Mouse (Mus musculus): ENCODE results near the gene C1qa. TPM values are rescaled to one million over a fixed set of nuclear protein-coding genes. Genes with fewer than 3 reads are reported as not detected.

The C1qa gene
- polyA plus RNA-seq, 1 experiment from 2014 or later = 17.4 TPM

DNA sequence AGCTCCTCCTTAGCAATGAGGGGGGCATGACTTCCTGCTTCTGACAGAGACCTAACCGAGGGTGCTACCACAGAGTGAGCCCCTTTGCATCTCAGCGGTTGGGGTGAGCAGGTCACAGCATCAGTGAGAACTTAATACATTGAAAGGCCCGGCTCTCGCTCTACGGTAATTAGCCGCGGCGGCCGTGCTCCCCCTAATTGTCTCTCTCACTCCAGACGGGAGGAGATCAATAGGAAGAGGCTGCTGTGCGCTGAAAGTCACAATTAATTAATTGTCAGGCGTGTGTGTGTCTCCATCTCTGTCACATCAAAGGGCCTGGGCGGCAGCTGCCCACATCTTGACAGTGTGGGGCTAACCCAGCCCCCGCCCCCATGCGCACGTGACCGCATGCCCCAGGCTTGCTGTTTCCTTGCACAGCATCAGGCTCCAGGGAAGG, 12.6 kb upstream of the C1qa start:
- no peak for ATAC-seq (ENCODE audit: low FRiP score, low TSS enrichment)
- H3K27ac ChIP-seq (ENCODE audit: low read depth, low read length) = no peak overlapping the region
- H3K4me1 ChIP-seq (ENCODE audit: control insufficient read depth, insufficient read depth, low read length) = no peaks in the 10 kb centered on the region
- no peak overlapping the region for H3K4me2 ChIP-seq (replicated peaks; ENCODE audit: low read depth, low read length)
- no peaks in the 10 kb centered on the region for H3K36me3 ChIP-seq (ENCODE audit: control insufficient read depth, insufficient read depth, low read length)
- WGBS = 1% methylated on average over 17 of the region's 17 CpGs
- no peak overlapping the region for H3K9ac ChIP-seq (ENCODE audit: low read depth, low read length)
- no peaks in the 10 kb centered on the region for H3K9me3 ChIP-seq (ENCODE audit: control insufficient read depth, low read length)
- H3K4me3 ChIP-seq (ENCODE audit: low read length) = no peak overlapping the region
- peaks cover 37% of the 10 kb centered on the region for H3K27me3 ChIP-seq (ENCODE audit: control insufficient read depth, insufficient read depth, low read length)

DNA sequence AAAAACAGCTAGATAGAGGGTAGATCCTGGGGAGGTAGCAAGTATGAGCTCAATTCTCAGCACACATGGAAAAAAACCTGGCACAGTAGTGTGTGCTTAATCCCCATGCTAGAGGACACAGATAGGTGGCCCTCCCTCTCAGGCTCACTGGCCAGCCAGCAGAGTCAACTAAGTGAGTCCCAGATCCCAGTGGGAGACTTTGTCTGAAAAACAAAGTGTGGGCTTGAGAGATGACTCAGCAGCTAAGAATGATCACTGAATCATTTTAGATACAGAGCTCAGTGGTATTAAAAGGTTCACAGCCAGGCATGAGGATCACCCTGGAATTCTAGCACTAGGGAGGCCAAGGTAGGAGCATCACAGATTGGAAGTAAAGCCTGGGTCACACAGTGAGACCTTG, 9.2 kb upstream of the C1qa start:
- H3K4me1 ChIP-seq (ENCODE audit: control insufficient read depth, insufficient read depth, low read length) = no peaks in the 10 kb centered on the region
- H3K27me3 ChIP-seq (ENCODE audit: control insufficient read depth, insufficient read depth, low read length) = peaks cover 52% of the 10 kb centered on the region
- no peak overlapping the region for H3K4me2 ChIP-seq (replicated peaks; ENCODE audit: low read depth, low read length)
- ATAC-seq (ENCODE audit: low FRiP score, low TSS enrichment) = no peak
- H3K4me3 ChIP-seq (ENCODE audit: low read length) = no peak overlapping the region
- no peaks in the 10 kb centered on the region for H3K36me3 ChIP-seq (ENCODE audit: control insufficient read depth, insufficient read depth, low read length)
- no peak overlapping the region for H3K27ac ChIP-seq (ENCODE audit: low read depth, low read length)
- no peaks in the 10 kb centered on the region for H3K9me3 ChIP-seq (ENCODE audit: control insufficient read depth, low read length)
- H3K9ac ChIP-seq (ENCODE audit: low read depth, low read length) = no peak overlapping the region

GRCm38 (mm10) chr4:136907033-136907432, 8.4 kb upstream of the C1qa start:
- no peak overlapping the region for H3K4me3 ChIP-seq (ENCODE audit: low read length)
- no peaks in the 10 kb centered on the region for H3K4me1 ChIP-seq (ENCODE audit: control insufficient read depth, insufficient read depth, low read length)
- no peak overlapping the region for H3K27ac ChIP-seq (ENCODE audit: low read depth, low read length)
- 11% methylated on average over 7 of the region's 7 CpGs for WGBS
- H3K36me3 ChIP-seq (ENCODE audit: control insufficient read depth, insufficient read depth, low read length) = no peaks in the 10 kb centered on the region
- H3K9ac ChIP-seq (ENCODE audit: low read depth, low read length) = no peak overlapping the region
- no peaks in the 10 kb centered on the region for H3K9me3 ChIP-seq (ENCODE audit: control insufficient read depth, low read length)
- no peak for ATAC-seq (ENCODE audit: low FRiP score, low TSS enrichment)
- H3K4me2 ChIP-seq (replicated peaks; ENCODE audit: low read depth, low read length) = no peak overlapping the region
- H3K27me3 ChIP-seq (ENCODE audit: control insufficient read depth, insufficient read depth, low read length) = peaks cover 52% of the 10 kb centered on the region

DNA sequence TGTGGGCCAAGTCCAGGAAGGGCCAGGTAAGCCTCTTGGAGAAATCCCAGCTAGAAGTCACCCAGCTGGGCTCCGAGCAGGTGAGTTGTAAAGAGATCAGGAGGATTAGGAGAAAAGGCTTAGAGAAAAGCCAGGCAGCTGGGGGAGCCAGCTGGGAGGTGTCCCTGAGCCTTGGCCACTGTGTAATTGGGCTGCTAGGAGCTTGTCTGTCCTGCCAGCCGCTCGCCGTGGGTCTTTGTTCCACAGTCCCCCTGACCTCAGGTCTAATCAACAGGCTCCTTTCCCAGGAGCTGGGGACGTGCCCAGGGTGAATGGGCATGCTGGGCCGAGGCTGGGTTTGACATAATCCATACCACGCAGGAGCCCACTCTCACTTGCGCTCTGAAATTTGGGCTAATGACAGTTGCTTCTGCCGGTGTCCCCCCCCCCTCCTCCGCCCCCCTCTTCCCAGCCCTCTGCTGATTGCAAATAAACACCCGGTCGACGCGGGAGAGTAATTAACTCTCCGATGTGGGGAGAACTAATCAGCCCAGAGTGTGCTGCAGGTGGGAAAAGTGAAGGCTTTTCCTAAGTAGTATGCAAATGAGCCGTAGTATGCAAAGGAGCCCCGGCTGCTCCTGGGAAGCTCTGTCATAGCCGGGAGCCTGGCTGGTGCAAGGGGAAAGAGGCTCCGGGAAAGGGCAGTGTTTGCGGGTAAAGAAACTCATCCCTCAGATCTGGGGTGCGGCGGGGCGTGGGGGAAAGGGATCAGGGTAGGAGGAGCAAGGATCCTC, 6.3 kb upstream of the C1qa start:
- 2% methylated on average over 23 of the region's 23 CpGs for WGBS
- no peaks in the 10 kb centered on the region for H3K9me3 ChIP-seq (ENCODE audit: control insufficient read depth, low read length)
- no peaks in the 10 kb centered on the region for H3K4me1 ChIP-seq (ENCODE audit: control insufficient read depth, insufficient read depth, low read length)
- H3K27me3 ChIP-seq (ENCODE audit: control insufficient read depth, insufficient read depth, low read length) = peaks cover 35% of the 10 kb centered on the region
- H3K36me3 ChIP-seq (ENCODE audit: control insufficient read depth, insufficient read depth, low read length) = no peaks in the 10 kb centered on the region
- ATAC-seq (ENCODE audit: low FRiP score, low TSS enrichment) = no peak
- no peak overlapping the region for H3K9ac ChIP-seq (ENCODE audit: low read depth, low read length)
- no peak overlapping the region for H3K4me2 ChIP-seq (replicated peaks; ENCODE audit: low read depth, low read length)
- no peak overlapping the region for H3K4me3 ChIP-seq (ENCODE audit: low read length)
- H3K27ac ChIP-seq (ENCODE audit: low read depth, low read length) = no peak overlapping the region

GRCm38 (mm10) chr4:136899154-136899553, 551 bp upstream of the C1qa start:
- 72% methylated on average over 7 of the region's 7 CpGs for WGBS
- Histone ChIP-seq H3K27ac (ENCODE audit: low read depth, low read length) (no peak overlapping the region), H3K36me3 (ENCODE audit: control insufficient read depth, insufficient read depth, low read length) (no peaks in the 10 kb centered on the region), H3K27me3 (ENCODE audit: control insufficient read depth, insufficient read depth, low read length) (peaks cover 36% of the 10 kb centered on the region), H3K4me1 (ENCODE audit: control insufficient read depth, insufficient read depth, low read length) (no peaks in the 10 kb centered on the region), H3K9me3 (ENCODE audit: control insufficient read depth, low read length) (no peaks in the 10 kb centered on the region), H3K9ac (ENCODE audit: low read depth, low read length) (no peak overlapping the region), H3K4me2 (replicated peaks; ENCODE audit: low read depth, low read length) (no peak overlapping the region), H3K4me3 (ENCODE audit: low read length) (no peak overlapping the region)
- ATAC-seq (ENCODE audit: low FRiP score, low TSS enrichment) = no peak

- no peaks in the 10 kb centered on the region for H3K36me3 ChIP-seq (ENCODE audit: control insufficient read depth, insufficient read depth, low read length)
- H3K27me3 ChIP-seq (ENCODE audit: control insufficient read depth, insufficient read depth, low read length) = peaks cover 33% of the 10 kb centered on the region
- H3K9me3 ChIP-seq (ENCODE audit: control insufficient read depth, low read length) = no peaks in the 10 kb centered on the region
- no peak for ATAC-seq (ENCODE audit: low FRiP score, low TSS enrichment)
- H3K4me3 ChIP-seq (ENCODE audit: low read length) = no peak overlapping the region
- no peak overlapping the region for H3K4me2 ChIP-seq (replicated peaks; ENCODE audit: low read depth, low read length)
- no peaks in the 10 kb centered on the region for H3K4me1 ChIP-seq (ENCODE audit: control insufficient read depth, insufficient read depth, low read length)
- WGBS = 33% methylated on average over 9 of the region's 9 CpGs
- no peak overlapping the region for H3K9ac ChIP-seq (ENCODE audit: low read depth, low read length)
- H3K27ac ChIP-seq (ENCODE audit: low read depth, low read length) = no peak overlapping the region
Measured at GRCm38 (mm10) chr4:136898084-136898598, 462 bp downstream of the C1qa start.

- H3K4me2 ChIP-seq (replicated peaks; ENCODE audit: low read depth, low read length) = no peak overlapping the region
- 34% methylated on average over 10 of the region's 10 CpGs for WGBS
- no peak for ATAC-seq (ENCODE audit: low FRiP score, low TSS enrichment)
Measured at GRCm38 (mm10) chr4:136896461-136896860, 2.1 kb downstream of the C1qa start.

GRCm38 (mm10) chr4:136895861-136896260, 2.7 kb downstream of the C1qa start:
- Histone ChIP-seq H3K27me3 (ENCODE audit: control insufficient read depth, insufficient read depth, low read length) (peaks cover 25% of the 10 kb centered on the region), H3K4me2 (replicated peaks; ENCODE audit: low read depth, low read length) (no peak overlapping the region)

More at GRCm38 (mm10) chr4:136896461-136896860, 2.1 kb downstream of the C1qa start:
- H3K27me3 ChIP-seq (ENCODE audit: control insufficient read depth, insufficient read depth, low read length) = peaks cover 25% of the 10 kb centered on the region
- H3K36me3 ChIP-seq (ENCODE audit: control insufficient read depth, insufficient read depth, low read length) = no peaks in the 10 kb centered on the region
- H3K4me1 ChIP-seq (ENCODE audit: control insufficient read depth, insufficient read depth, low read length) = no peaks in the 10 kb centered on the region
- no peak overlapping the region for H3K27ac ChIP-seq (ENCODE audit: low read depth, low read length)
- H3K9me3 ChIP-seq (ENCODE audit: control insufficient read depth, low read length) = no peaks in the 10 kb centered on the region
- H3K9ac ChIP-seq (ENCODE audit: low read depth, low read length) = no peak overlapping the region
- no peak overlapping the region for H3K4me3 ChIP-seq (ENCODE audit: low read length)

GRCm38 (mm10) chr4:136894821-136895220, 3.8 kb downstream of the C1qa start:
- Histone ChIP-seq H3K4me2 (replicated peaks; ENCODE audit: low read depth, low read length) (no peak overlapping the region), H3K36me3 (ENCODE audit: control insufficient read depth, insufficient read depth, low read length) (no peaks in the 10 kb centered on the region), H3K4me1 (ENCODE audit: control insufficient read depth, insufficient read depth, low read length) (no peaks in the 10 kb centered on the region), H3K27ac (ENCODE audit: low read depth, low read length) (no peak overlapping the region), H3K9ac (ENCODE audit: low read depth, low read length) (no peak overlapping the region), H3K27me3 (ENCODE audit: control insufficient read depth, insufficient read depth, low read length) (peaks cover 25% of the 10 kb centered on the region), H3K4me3 (ENCODE audit: low read length) (no peak overlapping the region), H3K9me3 (ENCODE audit: control insufficient read depth, low read length) (no peaks in the 10 kb centered on the region)
- no peak for ATAC-seq (ENCODE audit: low FRiP score, low TSS enrichment)
- 75% methylated on average over 4 of the region's 4 CpGs for WGBS

More at GRCm38 (mm10) chr4:136895861-136896260, 2.7 kb downstream of the C1qa start:
- Histone ChIP-seq H3K4me1 (ENCODE audit: control insufficient read depth, insufficient read depth, low read length) (no peaks in the 10 kb centered on the region), H3K27ac (ENCODE audit: low read depth, low read length) (no peak overlapping the region), H3K9ac (ENCODE audit: low read depth, low read length) (no peak overlapping the region), H3K4me3 (ENCODE audit: low read length) (no peak overlapping the region), H3K9me3 (ENCODE audit: control insufficient read depth, low read length) (no peaks in the 10 kb centered on the region), H3K36me3 (ENCODE audit: control insufficient read depth, insufficient read depth, low read length) (no peaks in the 10 kb centered on the region)
- 4% methylated on average over 15 of the region's 15 CpGs for WGBS
- no peak for ATAC-seq (ENCODE audit: low FRiP score, low TSS enrichment)

Measured in kidney, embryonic 14.5 days (tissue).